Mouse (Mus musculus) Muller cell, postnatal 12 days (primary cell): ENCODE data around the gene 1700034J05Rik.

Experiments
- DNase-seq: peaks from one replicate; pipeline ENCODE4 v3.0.0-alpha.2; 2015; ENCODE audit errors: inconsistent ontology term

1700034J05Rik gene

DNA sequence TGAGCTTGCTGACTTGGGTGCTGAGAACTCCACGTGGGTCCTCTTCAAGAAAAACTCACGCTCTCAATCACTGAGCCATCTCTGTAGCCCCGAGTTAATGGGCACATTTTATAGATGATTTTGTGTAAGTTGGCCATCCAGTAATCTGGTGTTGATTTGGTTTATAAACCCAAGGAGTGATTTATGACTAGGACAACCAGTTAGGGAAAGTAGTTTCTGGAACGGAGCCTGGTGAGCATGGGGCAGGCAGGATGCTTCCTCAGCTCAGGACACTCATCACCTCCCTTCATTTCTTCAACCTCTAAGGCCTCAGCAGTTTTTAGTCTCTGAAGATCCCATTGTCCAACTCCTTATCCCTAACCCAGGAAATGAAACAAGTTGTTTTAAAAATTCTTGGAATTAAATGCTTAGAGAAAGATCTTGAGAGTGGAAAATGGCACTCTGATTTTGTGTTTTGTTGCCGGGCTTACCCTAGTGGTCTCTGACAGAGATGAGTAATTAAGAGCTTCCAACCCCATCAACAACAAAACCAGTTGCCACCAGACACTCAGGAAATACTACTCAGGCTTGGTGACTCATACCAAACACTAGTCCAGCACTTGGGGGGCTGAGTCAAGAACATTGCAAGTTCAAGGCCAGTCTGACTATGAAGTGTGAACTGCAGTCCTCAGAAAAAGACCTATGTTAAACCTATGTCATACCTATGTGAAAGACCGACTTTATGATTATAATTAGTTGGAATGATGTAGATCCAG, 9.4 kb upstream of the 1700034J05Rik start:
- no peak for DNase-seq

DNA sequence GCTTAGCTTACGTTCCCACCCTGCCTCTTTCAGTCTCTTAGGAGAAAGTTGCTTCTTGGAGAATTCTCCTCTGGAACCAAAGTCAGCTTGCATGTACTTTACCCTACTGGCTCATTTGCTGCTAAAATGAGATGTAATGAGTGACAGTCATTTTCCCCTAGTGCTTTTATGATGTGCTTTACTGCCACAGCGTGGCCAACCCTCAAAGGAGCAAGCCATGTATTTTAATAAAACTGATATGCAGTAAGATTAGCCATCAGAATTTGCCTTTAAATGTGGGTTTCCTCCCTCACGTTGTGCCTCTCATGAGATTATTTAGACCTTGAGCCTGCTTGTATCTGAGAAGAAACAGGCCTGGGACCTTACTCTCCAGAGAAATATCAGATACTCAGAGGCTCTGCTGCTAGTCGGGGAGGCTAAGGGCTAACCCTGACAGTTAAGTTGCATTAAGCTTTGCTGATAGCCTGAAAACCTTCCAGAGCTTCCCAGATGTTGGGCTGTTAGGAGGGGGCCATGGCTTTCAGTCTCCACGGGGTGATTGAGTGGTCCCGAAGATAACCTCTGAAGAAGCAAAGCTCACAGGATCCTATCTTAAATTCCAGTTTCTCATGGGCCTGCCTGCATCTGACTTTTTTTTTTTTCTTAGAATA, 7.7 kb upstream of the 1700034J05Rik start:
- DNase-seq = no peak

DNA sequence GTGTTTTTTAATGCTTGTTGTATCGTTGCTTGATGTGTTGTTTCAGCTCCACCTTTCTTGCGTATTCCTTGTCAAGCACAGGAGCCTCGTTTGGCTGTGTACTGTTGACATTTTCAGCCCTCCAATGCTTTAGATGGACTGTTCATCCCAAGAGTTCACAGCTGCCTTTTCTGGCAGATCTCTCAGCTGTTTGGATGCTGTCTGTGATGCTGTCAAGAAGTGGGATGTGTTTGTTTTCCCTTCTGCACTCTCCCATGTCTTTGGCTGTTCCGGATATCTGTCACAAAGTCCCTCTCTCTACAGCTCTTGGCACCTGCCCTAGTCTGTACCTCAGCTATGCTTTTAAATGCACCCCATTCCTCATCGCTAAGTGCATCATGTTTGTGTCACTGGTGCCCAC, 6.7 kb upstream of the 1700034J05Rik start:
- no peak for DNase-seq

GRCm38 (mm10) chr6:146959908-146960680, 5.9 kb upstream of the 1700034J05Rik start:
- DNase-seq = peak; percentile 83

DNA sequence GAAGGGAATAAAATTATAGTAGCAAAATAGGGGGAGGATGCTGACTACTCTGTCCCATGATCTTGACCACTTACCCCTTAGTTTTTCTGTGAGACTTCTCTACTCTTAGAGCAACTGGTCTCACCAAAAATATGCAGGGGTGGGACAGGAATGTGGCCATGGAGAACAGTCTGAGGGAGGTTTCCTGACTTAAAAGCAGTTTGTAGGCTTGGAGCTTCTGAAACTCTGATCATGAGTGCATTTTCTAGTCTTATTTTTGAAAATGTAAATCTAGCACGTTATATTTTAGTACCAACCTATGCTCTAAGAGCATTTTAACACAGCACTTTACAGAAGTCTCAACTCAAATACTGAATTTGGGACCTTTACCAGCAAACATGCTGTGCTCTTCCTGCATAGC, 4.5 kb upstream of the 1700034J05Rik start:
- DNase-seq = no peak

DNA sequence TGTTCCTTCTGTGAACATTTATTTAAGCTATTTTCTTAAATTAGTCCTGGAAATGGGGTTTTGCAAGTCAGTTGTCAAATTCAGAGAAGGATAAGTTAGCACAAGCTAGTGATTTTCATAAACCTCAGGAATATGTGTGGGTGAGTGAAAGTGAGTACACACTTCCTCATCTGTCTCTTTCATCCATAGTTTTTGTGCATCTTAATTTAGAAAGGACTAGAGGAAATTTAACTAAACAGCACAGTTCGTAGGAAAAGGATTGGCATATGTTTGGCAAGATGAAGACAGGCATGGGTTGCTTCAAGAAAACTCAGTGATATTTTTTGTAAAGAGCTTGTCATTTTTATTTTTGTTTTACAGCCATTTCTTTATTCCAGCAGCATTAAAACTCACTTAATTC, 2.7 kb upstream of the 1700034J05Rik start:
- no peak for DNase-seq

DNA sequence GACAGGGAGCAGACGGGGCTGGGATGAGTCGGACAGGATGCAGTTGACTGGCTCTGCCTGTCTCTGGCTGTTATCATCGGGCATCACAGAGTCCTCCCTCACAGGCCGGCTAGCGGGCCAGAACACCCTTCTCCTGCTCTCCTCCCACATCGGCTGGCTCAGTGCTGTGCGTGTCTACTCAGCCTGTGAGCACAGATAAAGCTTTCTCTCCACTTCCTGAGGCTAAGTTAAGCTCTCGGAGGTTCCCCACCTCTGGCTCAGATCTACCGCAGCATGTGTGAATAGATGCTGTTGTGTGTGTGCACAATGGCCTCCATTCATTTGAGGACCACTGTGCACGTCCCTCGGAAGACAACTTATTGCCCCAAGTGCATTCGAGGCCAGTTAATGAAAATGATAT, 1.7 kb upstream of the 1700034J05Rik start:
- peak; percentile 77 for DNase-seq

DNA sequence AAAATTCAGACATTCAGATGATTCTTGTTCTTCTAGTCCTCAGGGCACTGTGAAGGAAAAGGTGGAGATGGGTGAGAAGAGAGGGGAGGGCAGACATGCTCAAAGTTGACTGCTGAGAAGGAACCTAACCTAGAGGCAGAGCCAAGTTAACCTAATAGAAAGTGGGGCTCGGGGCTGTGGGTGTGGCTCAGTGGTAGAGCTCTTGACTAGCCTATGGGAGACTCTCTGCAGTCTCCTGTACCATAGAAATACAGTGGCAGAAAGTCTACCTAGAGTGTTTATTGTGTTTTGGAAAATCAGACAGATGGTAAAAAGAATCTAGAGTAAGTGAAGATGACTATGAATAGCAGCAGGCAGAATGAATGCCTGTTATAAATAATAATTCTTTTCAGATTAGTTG, 1.3 kb upstream of the 1700034J05Rik start:
- DNase-seq = no peak

- no peak for DNase-seq
Measured at GRCm38 (mm10) chr6:146950454-146950832, 3.8 kb downstream of the 1700034J05Rik start.

DNA sequence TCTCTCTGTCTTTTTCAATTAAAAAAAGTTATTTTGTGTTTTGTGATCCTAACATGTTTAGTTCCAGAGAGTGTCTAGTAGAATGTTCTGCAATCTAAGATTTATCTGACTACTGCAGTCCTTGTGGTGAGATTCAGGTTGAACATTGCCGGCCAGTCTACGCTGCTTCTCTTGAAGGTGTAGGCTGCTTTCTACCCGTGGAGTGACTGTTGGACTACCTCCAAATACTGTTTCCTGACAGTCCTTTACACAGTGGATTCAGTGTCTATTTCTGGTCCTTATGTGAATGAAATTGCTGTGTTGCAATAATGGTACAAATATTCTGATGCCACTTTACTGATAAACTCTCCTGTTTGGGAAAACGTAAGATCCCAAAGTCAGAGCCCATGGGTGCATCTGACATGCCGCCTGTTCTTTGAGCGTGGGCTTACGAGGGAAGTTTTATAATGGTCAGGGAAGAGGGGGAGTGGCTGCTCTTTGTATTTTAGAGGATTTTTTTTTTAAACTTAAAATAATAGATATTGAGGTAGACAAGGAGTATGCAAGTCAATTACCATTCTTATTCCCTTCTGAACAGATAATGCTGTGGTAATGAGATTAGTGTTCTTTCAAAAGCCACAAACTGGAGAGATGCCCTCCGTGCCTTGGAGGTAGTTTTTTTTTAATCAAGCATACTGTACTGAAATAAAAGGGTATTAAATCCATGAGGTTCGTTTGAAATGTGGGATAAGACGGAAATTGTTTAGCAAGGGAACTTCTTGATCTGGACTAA, 4.4 kb downstream of the 1700034J05Rik start:
- DNase-seq = no peak

- DNase-seq = no peak
Measured at GRCm38 (mm10) chr6:146947186-146947585, 7.0 kb downstream of the 1700034J05Rik start.

DNA sequence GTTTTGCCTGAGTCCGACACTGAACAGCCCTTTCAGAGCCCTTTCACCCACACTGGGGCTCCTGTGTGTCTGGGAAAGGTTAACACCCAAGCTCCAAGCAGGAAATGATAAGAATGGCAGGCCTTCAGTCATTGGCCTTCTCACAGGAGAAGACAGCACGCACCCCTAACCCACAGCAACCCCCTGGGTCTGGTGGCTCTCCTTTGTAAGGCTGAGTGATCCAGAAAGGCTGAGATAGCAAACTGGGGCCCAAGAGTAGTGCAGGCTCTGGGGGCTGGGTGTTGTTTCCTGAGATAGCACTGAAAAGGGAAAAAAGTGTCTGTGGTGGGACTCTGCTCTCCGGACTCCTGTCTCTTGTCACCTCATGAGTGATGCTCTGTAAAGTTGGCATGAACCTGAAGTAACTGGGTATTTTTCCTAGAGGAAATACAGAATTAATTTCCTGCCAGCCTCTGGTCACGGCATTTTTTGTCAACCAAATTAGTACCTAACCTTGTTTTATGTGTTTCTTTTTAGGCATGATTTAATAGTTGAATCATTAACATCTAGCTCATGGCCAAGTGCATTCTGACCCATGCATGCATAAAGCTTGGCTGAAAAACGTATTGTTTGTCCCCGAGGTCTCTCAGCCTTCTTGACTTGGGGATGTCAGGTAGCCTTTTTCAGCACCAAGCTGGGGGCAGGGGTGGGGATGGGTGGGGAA, 7.7 kb downstream of the 1700034J05Rik start:
- no peak for DNase-seq

- DNase-seq = peak; percentile 58
Measured at GRCm38 (mm10) chr6:146944830-146945229, 9.4 kb downstream of the 1700034J05Rik start.

DNA sequence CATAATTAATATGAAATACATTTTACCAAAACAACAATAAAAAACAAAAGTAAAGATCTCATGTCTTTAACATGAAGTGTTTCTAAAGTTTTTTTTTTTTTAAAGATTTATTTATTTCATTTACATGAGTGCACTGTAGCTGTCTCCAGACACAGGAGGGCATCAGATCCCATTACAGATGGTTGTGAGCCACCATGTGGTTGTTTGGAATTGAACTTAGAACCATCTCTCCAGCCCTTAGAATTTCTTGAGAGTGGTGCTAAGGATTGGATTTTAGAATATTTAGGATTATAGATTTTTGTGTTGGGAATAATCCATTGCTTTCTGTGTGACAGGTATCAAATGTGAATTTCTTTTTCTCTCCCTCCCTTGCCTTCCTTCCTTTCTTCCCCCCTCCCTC, 10.2 kb downstream of the 1700034J05Rik start:
- no peak for DNase-seq

DNA sequence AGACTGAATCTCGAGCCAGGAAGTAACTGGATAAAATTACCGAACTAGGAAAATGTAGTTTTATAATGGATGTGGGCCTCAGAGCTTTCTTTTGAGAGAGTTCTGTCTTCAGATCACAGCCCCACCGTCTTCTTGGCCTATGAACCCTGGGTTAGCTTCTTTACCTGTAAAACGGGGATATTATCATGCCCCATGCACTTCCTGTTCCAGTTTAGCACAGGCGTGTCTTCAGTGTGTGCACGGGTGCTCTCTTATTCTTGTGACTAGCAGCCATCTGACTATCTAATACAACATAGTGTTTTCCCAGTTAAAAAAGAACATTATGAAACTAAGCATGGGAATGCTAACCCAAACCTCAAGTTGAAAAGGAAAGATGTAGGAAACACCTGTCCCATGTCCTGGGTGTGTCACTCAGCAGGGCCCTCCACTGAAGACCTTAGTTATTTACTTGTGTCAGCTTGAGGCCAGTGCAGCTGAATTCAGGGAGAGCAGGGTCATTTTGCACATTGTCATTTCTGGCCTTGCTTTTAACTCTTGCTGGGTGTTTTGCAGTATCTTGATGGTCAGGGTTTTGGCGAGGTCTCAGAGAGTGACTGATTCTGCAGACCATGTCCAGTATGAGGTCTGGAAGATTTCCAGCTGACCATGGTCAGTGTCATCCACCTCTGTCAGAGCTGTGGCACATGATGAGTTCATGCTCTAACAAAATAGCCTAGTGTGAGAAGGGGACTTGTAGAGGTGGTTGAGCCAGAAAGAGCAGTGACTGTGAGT, 12.5 kb downstream of the 1700034J05Rik start:
- peak; percentile 37 for DNase-seq

DNA sequence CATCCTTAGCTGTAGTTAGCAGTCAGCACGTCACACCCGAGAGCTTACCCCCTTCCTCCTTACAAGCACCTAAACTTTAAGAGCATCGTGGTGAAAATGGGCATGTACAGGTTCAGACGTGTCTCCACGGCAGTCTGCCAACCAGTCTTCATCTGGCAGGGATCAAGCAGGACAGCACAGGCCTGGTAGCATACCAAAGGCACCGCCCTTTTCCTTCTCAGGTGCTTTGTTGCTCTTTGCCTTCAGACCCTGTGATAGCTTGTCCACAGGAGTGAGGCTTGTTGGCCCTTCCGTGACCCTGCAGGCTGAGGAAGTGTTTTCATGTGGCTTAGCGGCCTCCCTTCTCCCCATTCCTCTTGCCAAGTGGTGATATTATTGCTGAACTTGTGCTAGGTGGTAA, 15.2 kb downstream of the 1700034J05Rik start:
- no peak for DNase-seq

DNA sequence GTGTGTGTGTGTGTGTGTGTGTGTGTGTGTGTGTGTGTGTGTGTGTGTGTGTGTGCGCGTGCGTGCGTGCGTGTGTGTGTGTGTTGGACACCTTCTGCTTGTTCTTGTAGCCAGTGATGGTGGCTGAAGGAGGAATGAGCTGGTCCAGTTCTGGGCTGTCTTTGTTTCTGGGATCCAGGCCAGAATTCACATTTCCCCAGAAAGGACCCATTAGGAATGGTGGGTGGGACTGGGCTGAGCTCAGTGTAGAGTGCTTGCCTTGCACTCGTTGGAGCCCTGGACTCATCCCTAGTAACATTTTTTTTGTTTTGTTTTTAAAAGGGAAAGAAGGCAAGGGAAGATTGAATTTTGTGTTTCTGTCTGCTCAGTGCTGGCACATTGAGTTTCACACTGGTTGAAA, 18.3 kb downstream of the 1700034J05Rik start:
- DNase-seq = peak; percentile 84

GRCm38 (mm10) chr6:146933123-146933522, 21.1 kb downstream of the 1700034J05Rik start:
- no peak for DNase-seq

- no peak for DNase-seq
Measured at GRCm38 (mm10) chr6:146929031-146929430, 25.2 kb downstream of the 1700034J05Rik start.

DNA sequence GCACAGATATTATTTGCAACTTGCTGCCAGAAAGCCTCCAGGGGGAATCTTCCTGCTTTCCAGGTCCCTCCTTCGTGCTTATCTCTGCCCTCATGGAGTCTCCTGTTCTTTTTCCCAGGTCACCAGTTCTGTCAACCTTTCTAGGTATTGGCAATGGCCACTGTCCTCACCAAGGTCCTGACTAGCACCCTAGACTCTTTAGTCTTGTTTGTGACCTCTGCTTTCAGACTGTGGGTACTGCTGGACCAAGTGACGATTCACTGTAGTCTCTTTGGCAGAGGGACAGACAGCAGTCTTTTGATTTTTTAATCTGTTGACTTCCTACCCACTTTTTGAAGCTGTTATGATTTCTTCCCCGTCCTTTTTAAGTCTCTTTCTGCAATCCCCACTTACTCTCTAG, 26.1 kb downstream of the 1700034J05Rik start:
- no peak for DNase-seq
